Mouse (Mus musculus) lung, embryonic 14.5 days (tissue): Measurements from ENCODE around the gene Eya4. TPM values are rescaled to one million over a fixed set of nuclear protein-coding genes. Genes with fewer than 3 reads are reported as not detected.

Source experiments
- ATAC-seq: fragments of 200-750 bp; cut with Nextera tagmentation; 2 replicates; pipeline ENCODE4 v1.8.0; 2017; ENCODE audit warnings: mild to moderate bottlenecking, moderate TSS enrichment, moderate library complexity; ENCODE audit not compliant: insufficient read depth
- DNase-seq: peaks from one replicate; pipeline ENCODE4 v3.0.0-alpha.2; 2015
- H3K27ac ChIP-seq: fragments of 300-500 bp; sonication (generic); 2 replicates; pipeline ENCODE4 v1.5.1; 2014; ENCODE audit warnings: low read depth, mild to moderate bottlenecking, moderate library complexity
- H3K27me3 ChIP-seq: fragments of 300-500 bp; sonication (generic); 2 replicates; pipeline ENCODE4 v1.6.1; 2014; ENCODE audit warnings: low read length, control low read depth; ENCODE audit not compliant: insufficient read depth
- H3K36me3 ChIP-seq: fragments of 300-500 bp; sonication (generic); 2 replicates; pipeline ENCODE4 v1.6.1; 2014; ENCODE audit warnings: control low read depth; ENCODE audit not compliant: insufficient read depth
- H3K4me1 ChIP-seq: fragments of 300-500 bp; sonication (generic); 2 replicates; pipeline ENCODE4 v1.6.1; 2014; ENCODE audit warnings: antibody characterized with exemption, control low read depth; ENCODE audit not compliant: insufficient read depth
- H3K4me2 ChIP-seq: fragments of 300-500 bp; sonication (generic); 2 replicates; pipeline ENCODE4 v1.6.1; 2014; ENCODE audit warnings: mild to moderate bottlenecking
- H3K4me3 ChIP-seq: fragments of 300-500 bp; sonication (generic); 2 replicates; pipeline ENCODE4 v1.5.1; 2014; ENCODE audit warnings: low read depth, low read length
- H3K9ac ChIP-seq: fragments of 300-500 bp; sonication (generic); 2 replicates; pipeline ENCODE4 v1.6.1; 2014
- H3K9me3 ChIP-seq: fragments of 300-500 bp; sonication (generic); 2 replicates; pipeline ENCODE4 v1.6.1; 2016; ENCODE audit warnings: low read depth, low read length, control low read depth
- CTCF ChIP-seq: IDR thresholded peaks from 2 replicates; pipeline ENCODE4 v1.5.1; 2016; ENCODE audit warnings: antibody characterized with exemption, low read depth
- WGBS: fragments of 180-500 bp; shearing (Covaris S2); extraction: QIAGEN DNeasy Blood & Tissue Kit; methylation state at CpG from one replicate; pipeline ENCODE4 v1.1.7; 2014; 5-methylcytosine and 5-hydroxymethylcytosine counted together
- polyA plus RNA-seq: library from polyadenylated mRNA; unstranded; fragments of >200 nt; fragmentation: Nextera tagmentation; extraction: Ambion mirVana; gene quantifications from 2 replicates; pipeline ENCODE4 v1.2.1, GENCODE M21; 2014

Gene Eya4
- polyA plus RNA-seq, 1 experiment from 2014 or later, result 1.0 TPM

DNA sequence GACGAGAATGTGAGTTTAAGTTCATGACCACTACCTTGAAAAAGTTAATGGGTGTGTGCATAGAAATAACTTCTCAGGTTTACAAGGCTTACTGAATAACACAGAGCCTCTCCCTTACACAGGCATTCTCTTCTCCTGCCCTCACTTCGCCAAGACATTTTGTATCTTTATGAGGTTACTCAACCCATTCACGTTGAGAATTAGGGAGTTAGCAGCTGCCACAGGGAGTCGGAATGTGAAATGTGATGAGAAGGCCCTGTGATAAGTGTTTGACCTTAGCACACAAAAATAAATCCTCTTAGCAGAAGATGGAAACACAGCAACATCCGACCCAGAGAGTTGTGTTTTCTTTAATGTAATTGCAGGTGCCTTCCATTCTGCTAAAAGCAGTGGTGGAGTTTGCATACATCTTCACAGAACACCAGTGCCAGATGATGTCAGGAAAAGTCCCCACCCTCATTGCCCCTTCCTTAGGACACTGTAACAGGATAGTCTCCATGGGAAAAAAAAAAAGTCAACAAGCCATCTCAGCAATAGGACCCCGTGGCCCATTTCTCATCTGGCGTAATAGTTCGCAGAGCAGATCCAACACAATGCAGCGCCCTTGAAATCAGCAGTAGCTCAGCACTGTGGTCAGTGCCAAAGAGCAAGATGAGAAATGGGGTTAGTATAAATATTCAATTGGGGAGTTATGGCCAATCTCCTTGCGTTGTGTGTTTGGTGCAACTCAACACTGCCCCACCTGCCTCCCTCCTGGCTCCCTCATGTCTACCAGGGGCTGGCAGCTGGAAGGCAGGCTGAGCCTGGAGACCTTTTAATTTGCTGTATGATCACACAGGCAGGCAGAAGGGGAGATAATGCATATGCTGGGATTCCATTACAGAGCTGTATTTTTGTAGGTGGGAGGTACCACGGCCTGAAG, 168.8 kb downstream of the Eya4 start:
- H3K27ac ChIP-seq, result no peak overlapping the region
- WGBS, result 73% methylated on average over 11 of the region's 11 CpGs
- no peaks in the 10 kb centered on the region for H3K27me3 ChIP-seq
- no peaks in the 10 kb centered on the region for H3K36me3 ChIP-seq
- H3K9ac ChIP-seq, result no peak overlapping the region
- ATAC-seq (no peak), DNase-seq (no peak)
- H3K4me2 ChIP-seq, result no peak overlapping the region
- no peaks in the 10 kb centered on the region for H3K9me3 ChIP-seq
- H3K4me3 ChIP-seq, result no peak overlapping the region
- H3K4me1 ChIP-seq, result no peaks in the 10 kb centered on the region
- no peak for TF ChIP-seq CTCF

DNA sequence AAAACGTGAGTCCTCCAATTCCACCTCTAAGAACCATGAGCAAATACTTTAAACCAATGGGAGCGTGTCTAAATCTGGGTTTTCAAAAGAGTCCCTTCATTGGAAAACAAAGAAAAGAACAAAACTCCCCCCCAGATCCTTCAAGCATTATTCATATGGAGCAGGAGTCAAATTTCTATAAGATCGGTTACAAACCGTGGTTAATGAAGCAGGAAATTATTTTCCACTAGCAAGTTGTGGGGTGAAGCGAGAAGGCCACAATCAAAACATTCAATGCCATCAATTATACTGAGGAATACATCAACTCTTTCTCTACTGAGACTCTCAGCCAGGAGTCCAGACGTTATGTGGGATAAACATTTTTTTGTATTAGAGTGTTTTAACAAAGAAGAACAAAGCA, 171.3 kb downstream of the Eya4 start:
- no peaks in the 10 kb centered on the region for H3K36me3 ChIP-seq
- no peaks in the 10 kb centered on the region for H3K9me3 ChIP-seq
- DNase-seq (no peak), ATAC-seq (no peak)
- H3K9ac ChIP-seq, result no peak overlapping the region
- 50% methylated on average over 6 of the region's 6 CpGs for WGBS
- no peak overlapping the region for H3K4me2 ChIP-seq
- no peak overlapping the region for H3K27ac ChIP-seq
- no peaks in the 10 kb centered on the region for H3K4me1 ChIP-seq
- no peak overlapping the region for H3K4me3 ChIP-seq
- no peaks in the 10 kb centered on the region for H3K27me3 ChIP-seq
- TF ChIP-seq CTCF, result no peak

GRCm38 (mm10) chr10:23177347-23178046, 173.1 kb downstream of the Eya4 start:
- Histone ChIP-seq H3K9ac (no peak overlapping the region), H3K4me1 (no peaks in the 10 kb centered on the region), H3K4me2 (no peak overlapping the region), H3K9me3 (no peaks in the 10 kb centered on the region), H3K27ac (no peak overlapping the region), H3K4me3 (no peak overlapping the region), H3K27me3 (no peaks in the 10 kb centered on the region), H3K36me3 (no peaks in the 10 kb centered on the region)
- DNase-seq, result no peak
- no peak for TF ChIP-seq CTCF
- 73% methylated on average over 5 of the region's 5 CpGs for WGBS
- no peak for ATAC-seq

DNA sequence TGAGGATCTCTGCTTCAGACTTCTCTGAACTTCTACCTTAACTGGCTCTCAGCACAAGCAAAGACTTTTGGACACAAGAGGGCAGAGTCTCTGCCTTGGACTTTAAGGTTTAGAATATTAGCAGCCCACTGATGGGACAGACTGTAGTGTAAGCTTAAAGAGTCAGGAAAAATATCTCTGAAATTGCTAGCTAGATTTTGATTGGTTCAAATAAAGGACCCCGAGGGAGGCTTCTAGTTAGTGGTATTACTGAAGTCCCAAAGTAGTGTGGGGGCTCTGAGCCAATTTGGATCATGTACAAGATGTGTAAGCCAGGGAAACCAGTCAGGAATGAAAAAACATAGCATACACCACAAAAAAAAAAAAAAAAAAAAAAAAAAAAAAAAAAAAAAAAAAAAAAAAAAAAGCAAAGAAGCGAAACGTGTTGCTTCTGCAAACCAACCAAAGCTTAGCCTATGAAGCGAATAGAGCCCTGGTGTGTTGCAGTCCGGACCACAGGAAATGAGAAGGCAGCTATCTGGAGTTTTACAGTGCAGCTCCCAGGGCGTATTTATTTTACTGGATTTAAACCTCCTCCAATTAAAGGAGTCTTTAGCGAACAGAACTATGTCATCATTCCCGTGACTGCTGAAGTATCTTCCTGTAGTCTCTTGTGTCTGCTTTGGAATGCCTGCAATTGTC, 173.8 kb downstream of the Eya4 start:
- Histone ChIP-seq H3K9ac (no peak overlapping the region), H3K9me3 (no peaks in the 10 kb centered on the region), H3K27ac (no peak overlapping the region), H3K4me2 (no peak overlapping the region), H3K27me3 (no peaks in the 10 kb centered on the region), H3K36me3 (no peaks in the 10 kb centered on the region), H3K4me3 (no peak overlapping the region), H3K4me1 (no peaks in the 10 kb centered on the region)
- ATAC-seq, result no peak
- peak; percentile 26 for TF ChIP-seq CTCF
- WGBS, result 43% methylated on average over 8 of the region's 8 CpGs
- peak; percentile 71 for DNase-seq

DNA sequence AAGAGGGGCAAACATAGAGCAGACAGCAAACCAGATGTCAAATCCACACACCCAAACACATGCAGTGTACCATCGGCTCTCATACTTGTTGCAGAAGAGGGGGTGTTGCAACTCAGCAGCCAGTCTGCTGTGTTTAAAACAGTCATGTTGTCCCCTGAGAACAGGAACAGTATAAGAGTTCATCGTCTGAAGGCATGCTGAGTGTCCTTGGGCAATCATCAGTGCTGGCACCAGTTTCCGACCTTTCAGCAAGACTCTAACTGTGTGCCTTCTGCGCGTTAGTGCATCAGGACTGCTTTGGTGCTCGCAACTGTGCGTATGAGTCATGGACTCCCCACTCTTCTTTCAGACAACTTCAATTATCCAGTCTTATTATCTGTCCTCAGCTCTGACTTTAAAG, 179.0 kb downstream of the Eya4 start:
- H3K36me3 ChIP-seq, result no peaks in the 10 kb centered on the region
- no peak for DNase-seq
- no peaks in the 10 kb centered on the region for H3K27me3 ChIP-seq
- H3K27ac ChIP-seq, result no peak overlapping the region
- H3K4me3 ChIP-seq, result no peak overlapping the region
- no peaks in the 10 kb centered on the region for H3K4me1 ChIP-seq
- WGBS, result 84% methylated on average over 7 of the region's 7 CpGs
- ATAC-seq, result no peak
- H3K9ac ChIP-seq, result no peak overlapping the region
- no peak overlapping the region for H3K4me2 ChIP-seq
- no peaks in the 10 kb centered on the region for H3K9me3 ChIP-seq
- TF ChIP-seq CTCF, result no peak

- WGBS, result 60% methylated on average over 7 of the region's 7 CpGs
- ATAC-seq, result no peak
Observed at GRCm38 (mm10) chr10:23165089-23165642, 185.4 kb downstream of the Eya4 start.

More at GRCm38 (mm10) chr10:23165089-23165642, 185.4 kb downstream of the Eya4 start:
- H3K4me3 ChIP-seq, result no peak overlapping the region
- H3K36me3 ChIP-seq, result no peaks in the 10 kb centered on the region
- no peak for DNase-seq
- H3K9ac ChIP-seq, result no peak overlapping the region
- no peak overlapping the region for H3K27ac ChIP-seq
- no peak for TF ChIP-seq CTCF
- H3K4me1 ChIP-seq, result no peaks in the 10 kb centered on the region
- no peaks in the 10 kb centered on the region for H3K27me3 ChIP-seq
- no peak overlapping the region for H3K4me2 ChIP-seq
- H3K9me3 ChIP-seq, result no peaks in the 10 kb centered on the region
